Mouse (Mus musculus) forebrain, embryonic 11.5 days (tissue): ENCODE results near the gene Vps52. TPM values are rescaled to one million over a fixed set of nuclear protein-coding genes. Genes with fewer than 3 reads are reported as not detected.
"Not testable (repeated sequence)": the region's sequence is repeated elsewhere in the genome, so short reads cannot be mapped to it uniquely, and the experiment has no call there.

ENCODE experiments used
- ATAC-seq: fragments of 200-750 bp; cut with Nextera tagmentation; replicated peaks from 2 replicates; pipeline ENCODE4 v1.8.0; 2017; ENCODE audit warnings: moderate TSS enrichment; ENCODE audit not compliant: low FRiP score
- DNase-seq: peaks from one replicate; pipeline ENCODE4 v3.0.0-alpha.2; 2017; ENCODE audit warnings: low spot score
- H3K27ac ChIP-seq: fragments of 300-500 bp; sonication (generic); 2 replicates; pipeline ENCODE4 v1.5.1; 2014; ENCODE audit warnings: low read depth, low read length
- H3K27me3 ChIP-seq: fragments of 300-500 bp; sonication (generic); 2 replicates; pipeline ENCODE4 v1.6.1; 2014; ENCODE audit warnings: mild to moderate bottlenecking, low read length, mixed read lengths; ENCODE audit not compliant: control insufficient read depth, insufficient read depth
- H3K36me3 ChIP-seq: fragments of 300-500 bp; sonication (generic); 2 replicates; pipeline ENCODE4 v1.6.1; 2014; ENCODE audit warnings: mild to moderate bottlenecking, low read length, moderate library complexity, mixed read lengths; ENCODE audit not compliant: control insufficient read depth, insufficient read depth
- H3K4me1 ChIP-seq: fragments of 300-500 bp; sonication (generic); replicated peaks from 2 replicates; pipeline ENCODE4 v1.6.1; 2014; ENCODE audit warnings: low read length, mixed read lengths; ENCODE audit not compliant: control insufficient read depth, insufficient read depth
- H3K4me2 ChIP-seq: fragments of 300-500 bp; sonication (generic); 2 replicates; pipeline ENCODE4 v1.6.1; 2014; ENCODE audit warnings: low read depth, mild to moderate bottlenecking, low read length, moderate library complexity, mixed read lengths; ENCODE audit not compliant: severe bottlenecking
- H3K4me3 ChIP-seq: fragments of 300-500 bp; sonication (generic); 2 replicates; pipeline ENCODE4 v1.5.1; 2014; ENCODE audit warnings: low read depth, low read length
- H3K9ac ChIP-seq: fragments of 300-500 bp; sonication (generic); 2 replicates; pipeline ENCODE4 v1.6.1; 2014; ENCODE audit warnings: low read length
- H3K9me3 ChIP-seq: fragments of 300-500 bp; sonication (generic); 2 replicates; pipeline ENCODE4 v1.6.1; 2016; ENCODE audit warnings: low read length, mixed read lengths; ENCODE audit not compliant: control insufficient read depth
- WGBS: fragments of 180-500 bp; shearing (Covaris S2); extraction: QIAGEN DNeasy Blood & Tissue Kit; methylation state at CpG from one replicate; pipeline ENCODE4 v1.1.7; 2014; 5-methylcytosine and 5-hydroxymethylcytosine counted together
- polyA plus RNA-seq: library from polyadenylated mRNA; unstranded; fragments of >200 nt; fragmentation: Nextera tagmentation; extraction: Ambion mirVana; gene quantifications from 2 replicates; pipeline ENCODE4 v1.2.1, GENCODE M21; 2014

Vps52 gene
- polyA plus RNA-seq, 1 experiment from 2014 or later = 46.8 TPM

DNA sequence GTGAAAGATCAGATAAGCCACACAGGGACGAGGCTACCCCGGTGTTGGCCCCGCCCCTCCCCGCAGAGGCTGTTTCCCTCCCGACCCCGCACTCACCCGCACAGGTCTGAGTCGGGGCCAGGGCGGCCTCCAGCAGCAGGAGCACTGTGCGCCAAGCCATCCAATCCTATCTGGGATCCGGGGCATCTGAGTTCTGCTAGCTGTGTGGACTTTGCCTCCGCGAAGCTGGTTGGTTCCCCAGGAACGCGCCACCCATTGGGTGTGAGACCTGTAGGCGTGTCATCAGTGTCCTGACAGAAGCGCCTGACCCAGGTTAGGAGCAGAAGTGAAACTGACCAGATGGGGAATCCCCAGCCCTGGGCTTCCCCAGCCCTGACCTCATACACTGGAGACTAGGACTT is 23.0 kb downstream of the Vps52 start:
- Histone ChIP-seq H3K27ac (no peak overlapping the region), H3K9ac (peak overlapping the region; percentile 20), H3K4me3 (peak overlapping the region; percentile 31), H3K36me3 (no peaks in the 10 kb centered on the region), H3K4me1 (peaks cover 8% of the 10 kb centered on the region; the same call in 1 of the 2 replicates), H3K27me3 (peaks cover 31% of the 10 kb centered on the region), H3K4me2 (peak overlapping the region; percentile 54), H3K9me3 (no peaks in the 10 kb centered on the region)
- DNase-seq = no peak
- ATAC-seq = no peak
- WGBS = under 1% methylated on average over 15 of the region's 17 CpGs

GRCm38 (mm10) chr17:33979512-33980050 is 24.0 kb downstream of the Vps52 start:
- no peaks in the 10 kb centered on the region for H3K9me3 ChIP-seq
- no peak overlapping the region for H3K27ac ChIP-seq
- H3K4me1 ChIP-seq = peaks cover 8% of the 10 kb centered on the region; the same call in 1 of the 2 replicates
- H3K36me3 ChIP-seq = no peaks in the 10 kb centered on the region
- ATAC-seq (no peak), DNase-seq (no peak)
- H3K27me3 ChIP-seq = peaks cover 31% of the 10 kb centered on the region
- no peak overlapping the region for H3K9ac ChIP-seq
- H3K4me3 ChIP-seq = no peak overlapping the region
- 74% methylated on average over 6 of the region's 6 CpGs for WGBS
- H3K4me2 ChIP-seq = no peak overlapping the region

- 82% methylated on average over 19 of the region's 19 CpGs for WGBS
- H3K4me1 ChIP-seq = peaks cover 8% of the 10 kb centered on the region; the same call in 1 of the 2 replicates
- H3K27me3 ChIP-seq = peaks cover 31% of the 10 kb centered on the region
- no peak overlapping the region for H3K27ac ChIP-seq
- no peak for DNase-seq
- no peak overlapping the region for H3K4me3 ChIP-seq
- no peak overlapping the region for H3K9ac ChIP-seq
- ATAC-seq = 0 out of 2 replicates have a peak, but pooled peaks have one; percentile 14
- H3K36me3 ChIP-seq = no peaks in the 10 kb centered on the region
- no peak overlapping the region; the same call in 1 of the 2 replicates for H3K4me2 ChIP-seq
- H3K9me3 ChIP-seq = no peaks in the 10 kb centered on the region
These were observed 24.8 kb downstream of the Vps52 start for GRCm38 (mm10) chr17:33980181-33981035.

DNA sequence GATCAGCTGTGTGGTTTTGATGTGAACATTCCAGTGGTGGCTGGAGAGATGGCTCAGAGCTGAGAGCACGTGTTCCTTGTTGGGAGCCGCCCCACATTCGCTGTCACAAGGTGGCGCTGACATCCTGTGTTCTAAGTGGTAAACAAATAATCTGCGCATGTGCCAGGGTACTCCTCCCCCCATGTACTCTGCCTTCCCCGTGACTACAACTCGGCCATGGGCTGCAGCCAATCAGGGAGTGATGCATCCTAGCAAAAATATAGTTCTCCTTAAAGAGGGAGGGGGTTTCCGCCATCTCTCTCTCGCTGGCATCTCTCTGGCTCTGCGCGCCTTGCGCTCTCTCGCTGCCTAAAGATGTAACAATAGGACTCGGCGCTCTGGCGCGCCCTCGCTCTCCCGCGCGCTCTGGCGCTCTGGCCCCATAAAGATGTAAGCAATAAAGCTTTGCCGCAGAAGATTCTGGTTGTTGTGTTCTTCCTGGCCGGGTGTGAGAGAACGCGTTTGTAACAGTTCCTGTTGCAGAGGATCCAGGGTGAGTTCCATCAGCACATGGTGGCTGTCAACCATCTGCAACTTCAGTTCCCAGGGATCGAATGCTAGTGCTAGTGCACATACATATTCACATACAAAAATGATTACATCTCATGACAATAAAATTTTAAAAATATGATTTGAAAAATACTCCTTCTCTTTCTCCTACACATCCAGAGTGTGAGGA is 25.7 kb downstream of the Vps52 start:
- Histone ChIP-seq H3K4me2 (peak overlapping the region; percentile 62), H3K27me3 (peaks cover 30% of the 10 kb centered on the region), H3K27ac (peak overlapping the region; percentile 76; the same call in 1 of the 2 replicates), H3K9ac (peak overlapping the region; percentile 57), H3K4me3 (peak overlapping the region; percentile 39)
- H3K9me3 ChIP-seq, H3K36me3 ChIP-seq, H3K4me1 ChIP-seq: not testable (repeated sequence)
- DNase-seq (peak; percentile 93), ATAC-seq (peak; percentile 95)
- 1% methylated on average over 27 of the region's 27 CpGs for WGBS

- not testable (repeated sequence) for H3K9me3 ChIP-seq, H3K27ac ChIP-seq, H3K36me3 ChIP-seq, H3K9ac ChIP-seq, H3K4me1 ChIP-seq, ATAC-seq
- peak overlapping the region; percentile 39; the same call in 1 of the 2 replicates for H3K4me3 ChIP-seq
- DNase-seq = peak; percentile 80
- H3K4me2 ChIP-seq = peak overlapping the region; percentile 62; the same call in 1 of the 2 replicates
- WGBS = 10% methylated on average over 8 of the region's 8 CpGs
- peaks cover 28% of the 10 kb centered on the region for H3K27me3 ChIP-seq
These were observed 26.5 kb downstream of the Vps52 start for GRCm38 (mm10) chr17:33982136-33982535.

DNA sequence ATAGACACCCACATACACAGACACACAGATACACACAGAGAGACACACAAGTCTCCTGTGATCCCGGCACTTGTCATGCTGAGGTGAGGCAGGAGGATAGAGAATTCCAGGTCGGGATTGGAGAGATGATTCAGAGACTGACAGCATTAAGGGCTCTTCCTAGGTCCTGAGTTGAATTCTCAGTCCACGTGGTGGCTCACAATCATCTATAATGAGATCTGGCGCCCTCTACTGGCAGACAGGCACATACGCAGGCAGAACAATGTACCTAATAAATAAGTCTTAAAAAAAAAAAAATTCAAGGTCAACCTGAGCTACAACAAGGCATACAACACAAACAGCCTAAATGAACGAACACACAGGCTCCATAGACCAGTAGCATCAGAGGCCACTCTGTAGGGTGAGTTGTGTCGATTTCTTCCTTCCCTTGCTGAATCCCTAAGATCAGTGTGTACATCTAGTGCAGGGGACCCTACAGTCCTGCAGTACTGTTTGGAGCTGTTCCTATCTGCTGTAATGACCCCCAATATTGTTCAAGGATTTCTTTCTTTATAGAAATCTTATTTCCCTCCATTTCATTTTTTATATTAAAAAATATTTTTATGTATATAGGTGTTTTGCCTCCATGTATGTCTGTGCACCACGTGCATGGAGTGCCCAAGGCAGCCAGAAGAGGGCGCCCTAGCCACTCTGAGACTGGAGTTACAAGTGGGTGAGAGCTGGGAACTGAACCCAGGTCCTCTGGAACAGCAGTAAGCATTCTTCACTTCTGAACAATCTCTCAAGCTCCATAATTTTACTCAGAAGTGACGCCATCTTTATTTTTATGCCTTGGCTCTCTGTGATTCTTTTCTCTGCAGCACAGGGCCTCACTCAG is 36.4 kb downstream of the Vps52 start:
- no peak for ATAC-seq
- Histone ChIP-seq H3K4me1 (no peaks in the 10 kb centered on the region), H3K9me3 (no peaks in the 10 kb centered on the region), H3K9ac (no peak overlapping the region), H3K4me2 (no peak overlapping the region), H3K36me3 (no peaks in the 10 kb centered on the region), H3K27me3 (no peaks in the 10 kb centered on the region), H3K27ac (no peak overlapping the region), H3K4me3 (no peak overlapping the region)
- WGBS = 34% methylated on average over 10 of the region's 10 CpGs
- peak; percentile 75 for DNase-seq

- peaks cover under 1% of the 10 kb centered on the region; the same call in 1 of the 2 replicates for H3K4me1 ChIP-seq
- no peak overlapping the region for H3K4me3 ChIP-seq
- peaks cover 5% of the 10 kb centered on the region; the same call in 1 of the 2 replicates for H3K27me3 ChIP-seq
- ATAC-seq = no peak
- no peak for DNase-seq
- H3K4me2 ChIP-seq = no peak overlapping the region
- 93% methylated on average over 8 of the region's 8 CpGs for WGBS
- H3K9me3 ChIP-seq = no peaks in the 10 kb centered on the region
- no peak overlapping the region for H3K9ac ChIP-seq
- H3K36me3 ChIP-seq = no peaks in the 10 kb centered on the region
- H3K27ac ChIP-seq = no peak overlapping the region
These were observed 39.3 kb downstream of the Vps52 start for GRCm38 (mm10) chr17:33994959-33995358.

DNA sequence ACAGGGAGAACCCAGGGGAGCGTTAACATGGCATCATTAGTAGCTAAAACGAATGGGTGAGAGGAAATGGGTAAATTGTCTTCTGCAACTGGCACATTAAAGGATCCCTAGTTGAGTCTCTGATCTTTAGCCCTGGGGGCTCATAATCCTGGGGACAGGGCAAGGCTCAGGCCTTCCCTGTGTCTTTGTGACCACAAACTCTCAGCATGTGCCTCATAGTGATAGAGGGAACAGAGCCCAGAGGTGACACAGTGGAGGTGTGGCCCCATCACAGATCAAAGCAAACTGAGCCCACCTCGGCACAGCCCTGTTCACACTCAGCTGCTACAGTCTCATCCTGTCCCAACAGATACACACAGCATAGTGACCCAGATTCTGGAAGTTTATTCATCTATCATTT is 40.0 kb downstream of the Vps52 start:
- peaks cover 8% of the 10 kb centered on the region; the same call in 1 of the 2 replicates for H3K27me3 ChIP-seq
- H3K9me3 ChIP-seq = no peaks in the 10 kb centered on the region
- no peak for ATAC-seq
- H3K4me1 ChIP-seq = peaks cover 2% of the 10 kb centered on the region; the same call in 1 of the 2 replicates
- no peak overlapping the region for H3K4me3 ChIP-seq
- H3K9ac ChIP-seq = no peak overlapping the region
- H3K36me3 ChIP-seq = no peaks in the 10 kb centered on the region
- no peak overlapping the region for H3K27ac ChIP-seq
- H3K4me2 ChIP-seq = no peak overlapping the region
- 81% methylated on average over 3 of the region's 3 CpGs for WGBS
- no peak for DNase-seq
